Mouse (Mus musculus): ENCODE measurements around the gene Cdyl2.

DNA sequence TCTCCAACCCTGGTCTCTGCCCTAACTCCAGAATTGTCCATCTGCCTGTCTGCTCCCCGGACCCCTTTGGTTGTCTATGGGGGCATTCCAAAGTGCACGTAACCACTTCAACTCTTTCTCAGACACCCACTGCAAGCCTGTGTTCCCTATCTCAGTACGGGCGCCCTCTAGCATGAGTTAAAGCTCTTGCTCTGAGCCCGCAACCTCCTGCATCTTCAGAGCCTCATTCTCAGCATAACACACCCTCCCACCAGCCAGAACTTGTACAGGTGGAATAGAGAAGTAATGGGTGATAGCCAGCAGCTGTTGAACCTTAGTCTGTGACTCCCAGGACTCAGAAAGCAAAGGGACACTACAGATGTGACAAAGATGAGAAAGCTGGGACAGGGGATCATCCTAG, 196.0 kb downstream of the Cdyl2 start:
- no peak for TF ChIP-seq EP300 (IDR thresholded peaks at IDR 0.05)
- no peak for TF ChIP-seq CTCF (IDR thresholded peaks at IDR 0.05)

Data from lung, postnatal 0 days (tissue).